Mouse (Mus musculus) layer of hippocampus, adult 18-20 months (tissue): Measurements from ENCODE around the gene Mettl9. TPM values are rescaled to one million over a fixed set of nuclear protein-coding genes. Genes with fewer than 3 reads are reported as not detected.
"Not testable (repeated sequence)": the region's sequence is repeated elsewhere in the genome, so short reads cannot be mapped to it uniquely, and the experiment has no call there.

Experiments used
- DNase-seq, 2 experiments: peaks; one replicate each; pipeline ENCODE4 v3.0.0; 2022; ENCODE audit warnings: low spot score in 2 of 2
- long read RNA-seq: library from polyadenylated mRNA; stranded (forward); transcript quantifications from one replicate; pipeline ENCODE4 v2.0.0, GENCODE M21; 2021
- total RNA-seq, 2 experiments: library from RNA; stranded (reverse); gene quantifications; 2 replicates each; pipeline ENCODE4 v1.2.3; 2021

Gene Mettl9
- 10 to 100 TPM; 75.6 to 82.8 TPM for total RNA-seq
- long read RNA-seq, transcript Mettl9-201 (5 exons, 1,823 nt) = major isoform, 54 of 72 reads
- long read RNA-seq, partial matches to known transcripts = 0 of 72 reads
- long read RNA-seq, other reads (novel, unspliced or antisense) = 17 of 72 reads

- peak; percentile 87 to 94 for DNase-seq
Observed at GRCm38 (mm10) chr7:121033856-121034652, at the start of gene Mettl9. TSS of gene Mettl9 (plus strand) at chr7:121034445.

- peak; percentile 8 to 63 for DNase-seq
Observed at GRCm38 (mm10) chr7:120991191-120991590, 43.1 kb upstream of the Mettl9 start.

GRCm38 (mm10) chr7:120999021-120999530, 35.2 kb upstream of the Mettl9 start:
- no peak for DNase-seq

GRCm38 (mm10) chr7:121000065-121000822, 34.0 kb upstream of the Mettl9 start:
- DNase-seq = no peak

GRCm38 (mm10) chr7:121001879-121002278, 32.4 kb upstream of the Mettl9 start:
- DNase-seq = no peak

- DNase-seq = no peak
Observed at GRCm38 (mm10) chr7:121002407-121002928, 31.8 kb upstream of the Mettl9 start.

- DNase-seq = no peak
Observed at GRCm38 (mm10) chr7:121003793-121004418, 30.3 kb upstream of the Mettl9 start.

- DNase-seq = no peak
Observed at GRCm38 (mm10) chr7:121011794-121012689, 22.2 kb upstream of the Mettl9 start.

GRCm38 (mm10) chr7:121014486-121014885, 19.8 kb upstream of the Mettl9 start:
- DNase-seq = no peak

- DNase-seq = no peak
Observed at GRCm38 (mm10) chr7:121018778-121019177, 15.5 kb upstream of the Mettl9 start.

- DNase-seq = no peak
Observed at GRCm38 (mm10) chr7:121020277-121020676, 14.0 kb upstream of the Mettl9 start.

- DNase-seq = no peak
Observed at GRCm38 (mm10) chr7:121025221-121026008, 8.8 kb upstream of the Mettl9 start.

- DNase-seq = no peak
Observed at GRCm38 (mm10) chr7:121026300-121026699, 7.9 kb upstream of the Mettl9 start.

- not testable (repeated sequence) for DNase-seq
Observed at GRCm38 (mm10) chr7:121029947-121030346, 4.3 kb upstream of the Mettl9 start.

GRCm38 (mm10) chr7:121034701-121035141, 476 bp downstream of the Mettl9 start:
- peak in 1 of 2 experiments; percentile 57 for DNase-seq

DNA sequence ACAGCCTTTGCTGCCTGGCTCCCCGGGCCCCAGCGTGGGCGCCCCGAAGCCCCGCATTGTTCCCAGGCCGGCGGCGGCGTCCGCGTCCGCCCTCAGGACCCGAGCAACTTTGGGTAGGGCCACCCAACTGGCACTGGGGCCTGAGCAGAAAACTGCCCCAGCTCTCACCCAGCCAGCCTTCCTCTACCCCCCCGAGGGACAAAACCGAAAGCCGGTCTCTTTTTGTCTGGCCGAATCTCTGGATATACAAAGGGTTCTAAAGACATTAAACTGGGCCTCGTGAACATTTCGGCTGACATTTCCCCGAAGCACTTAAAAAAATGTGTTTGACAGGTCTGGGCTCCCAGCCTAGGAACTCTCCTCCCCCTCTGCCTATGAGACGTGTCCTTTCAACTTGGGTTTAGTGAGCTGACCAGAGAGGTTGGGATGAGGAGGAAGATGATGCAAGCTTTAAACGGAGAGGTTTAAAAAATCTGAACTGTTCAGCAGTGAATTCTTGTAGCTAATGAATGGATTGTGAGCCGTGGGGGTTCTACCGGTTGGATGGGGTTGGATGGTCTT, 996 bp downstream of the Mettl9 start:
- peak; percentile 5 to 17 for DNase-seq

GRCm38 (mm10) chr7:121040595-121040994, 6.3 kb downstream of the Mettl9 start:
- DNase-seq = no peak

GRCm38 (mm10) chr7:121041989-121042388, 7.7 kb downstream of the Mettl9 start:
- DNase-seq = no peak

DNA sequence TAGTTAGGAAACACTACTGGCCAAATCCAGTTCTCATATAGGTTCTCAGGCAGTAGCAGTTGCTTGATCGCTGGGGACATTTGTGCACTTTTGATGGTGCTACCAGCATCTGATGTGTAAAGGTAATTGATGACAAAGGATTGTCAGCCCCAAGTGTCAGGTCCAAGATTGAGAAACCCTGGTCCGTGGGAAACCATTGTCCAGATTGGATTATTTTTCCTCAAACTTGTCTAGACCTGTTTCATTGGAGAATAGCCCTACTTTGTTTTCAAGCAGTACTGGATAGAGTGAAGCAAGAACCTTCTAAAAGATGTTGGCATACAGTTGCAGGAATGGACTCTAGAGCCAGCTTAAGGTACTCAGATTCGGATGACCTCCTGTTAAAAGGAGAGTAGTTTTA, 8.8 kb downstream of the Mettl9 start:
- DNase-seq = no peak
